Mouse (Mus musculus) megakaryocyte-erythroid progenitor cell, adult 5-6 weeks (primary cell): ENCODE results near the gene Olfr943. TPM values are rescaled to one million over a fixed set of nuclear protein-coding genes. Genes with fewer than 3 reads are reported as not detected.

ENCODE experiments used
- ATAC-seq: replicated peaks from 2 replicates; pipeline ENCODE4 v1.8.0; 2016; ENCODE audit warnings: mild to moderate bottlenecking, inconsistent platforms; ENCODE audit not compliant: severe bottlenecking, poor library complexity, low FRiP score, low TSS enrichment
- total RNA-seq, 2 experiments: library from RNA; stranded (forward) in 1 of 2; stranded (reverse) in 1 of 2; fragments of 200-1000, 215-1000 nt in 1 of 2; fragments of >200 nt in 1 of 2; fragmentation: Nextera tagmentation in 1 of 2; gene quantifications; 2 replicates each; pipeline ENCODE4 v1.2.3; 2014 to 2017

Gene Olfr943
- total RNA-seq (2014; fragmentation: Nextera tagmentation) (not detected in 2 replicates), total RNA-seq (2017) (not detected in 2 replicates)

- ATAC-seq, result no peak
Observed at GRCm38 (mm10) chr9:39166004-39166403, at the start of gene Olfr943. TSS of gene Olfr943 (plus strand) at chr9:39166304.

GRCm38 (mm10) chr9:39127326-39127725 is 38.8 kb upstream of the Olfr943 start:
- no peak for ATAC-seq

GRCm38 (mm10) chr9:39127831-39128230 is 38.3 kb upstream of the Olfr943 start, which contains the start of gene Olfr27:
TSS of gene Olfr27 (plus strand) at chr9:39128131.
- no peak for ATAC-seq

GRCm38 (mm10) chr9:39152401-39152800 is 13.7 kb upstream of the Olfr943 start:
- ATAC-seq, result no peak

GRCm38 (mm10) chr9:39201620-39202019 is 35.5 kb downstream of the Olfr943 start, which contains the start of gene Olfr944:
TSS of gene Olfr944 (plus strand) at chr9:39201920.
- no peak for ATAC-seq

Other genes with a start within 250 kb of the Olfr943 start
- gene Olfr930, start 236.5 kb upstream of the Olfr943 start, total RNA-seq (2014; fragmentation: Nextera tagmentation), result not detected in 2 replicates
- not detected in 2 replicates for gene Olfr930, start 236.5 kb upstream of the Olfr943 start, total RNA-seq (2017)
- gene Olfr933, start 194.0 kb upstream of the Olfr943 start, total RNA-seq (2014; fragmentation: Nextera tagmentation), result not detected in 2 replicates
- not detected in 2 replicates for gene Olfr933, start 194.0 kb upstream of the Olfr943 start, total RNA-seq (2017)
- gene Olfr934, start 178.0 kb upstream of the Olfr943 start, total RNA-seq (2014; fragmentation: Nextera tagmentation), result not detected in 2 replicates
- not detected in 2 replicates for gene Olfr934, start 178.0 kb upstream of the Olfr943 start, total RNA-seq (2017)
- not detected in 2 replicates for gene Olfr935, start 166.6 kb upstream of the Olfr943 start, total RNA-seq (2014; fragmentation: Nextera tagmentation)
- not detected in 2 replicates for gene Olfr935, start 166.6 kb upstream of the Olfr943 start, total RNA-seq (2017)
- gene Olfr146, start 142.9 kb upstream of the Olfr943 start, total RNA-seq (2014; fragmentation: Nextera tagmentation), result not detected in 2 replicates
- gene Olfr146, start 142.9 kb upstream of the Olfr943 start, total RNA-seq (2017), result not detected in 2 replicates
- not detected in 2 replicates for gene Olfr937, start 101.4 kb upstream of the Olfr943 start, total RNA-seq (2014; fragmentation: Nextera tagmentation)
- not detected in 2 replicates for gene Olfr937, start 101.4 kb upstream of the Olfr943 start, total RNA-seq (2017)
- not detected in 2 replicates for gene Olfr938, start 87.4 kb upstream of the Olfr943 start, total RNA-seq (2014; fragmentation: Nextera tagmentation)
- gene Olfr938, start 87.4 kb upstream of the Olfr943 start, total RNA-seq (2017), result not detected in 2 replicates
- gene Olfr27, start 38.2 kb upstream of the Olfr943 start, total RNA-seq (2014; fragmentation: Nextera tagmentation), result not detected in 2 replicates
- not detected in 2 replicates for gene Olfr27, start 38.2 kb upstream of the Olfr943 start, total RNA-seq (2017)
- gene Olfr944, start 35.6 kb downstream of the Olfr943 start, total RNA-seq (2014; fragmentation: Nextera tagmentation), result not detected in 2 replicates
- gene Olfr944, start 35.6 kb downstream of the Olfr943 start, total RNA-seq (2017), result not detected in 2 replicates
- gene Olfr1537, start 83.7 kb downstream of the Olfr943 start, total RNA-seq (2014; fragmentation: Nextera tagmentation), result not detected in 2 replicates
- gene Olfr1537, start 83.7 kb downstream of the Olfr943 start, total RNA-seq (2017), result not detected in 2 replicates
- gene Olfr945, start 110.5 kb downstream of the Olfr943 start, total RNA-seq (2014; fragmentation: Nextera tagmentation), result not detected in 2 replicates
- gene Olfr945, start 110.5 kb downstream of the Olfr943 start, total RNA-seq (2017), result not detected in 2 replicates
- gene Olfr948, start 159.7 kb downstream of the Olfr943 start, total RNA-seq (2014; fragmentation: Nextera tagmentation), result not detected in 2 replicates
- gene Olfr948, start 159.7 kb downstream of the Olfr943 start, total RNA-seq (2017), result not detected in 2 replicates
- not detected in 2 replicates for gene Olfr951, start 221.1 kb downstream of the Olfr943 start, total RNA-seq (2014; fragmentation: Nextera tagmentation)
- not detected in 2 replicates for gene Olfr951, start 221.1 kb downstream of the Olfr943 start, total RNA-seq (2017)